Mouse (Mus musculus): ENCODE data around the gene Hsd17b7. TPM values are rescaled to one million over a fixed set of nuclear protein-coding genes. Genes with fewer than 3 reads are reported as not detected.

Gene Hsd17b7
- polyA plus RNA-seq, 1 experiment: 9.6 TPM

DNA sequence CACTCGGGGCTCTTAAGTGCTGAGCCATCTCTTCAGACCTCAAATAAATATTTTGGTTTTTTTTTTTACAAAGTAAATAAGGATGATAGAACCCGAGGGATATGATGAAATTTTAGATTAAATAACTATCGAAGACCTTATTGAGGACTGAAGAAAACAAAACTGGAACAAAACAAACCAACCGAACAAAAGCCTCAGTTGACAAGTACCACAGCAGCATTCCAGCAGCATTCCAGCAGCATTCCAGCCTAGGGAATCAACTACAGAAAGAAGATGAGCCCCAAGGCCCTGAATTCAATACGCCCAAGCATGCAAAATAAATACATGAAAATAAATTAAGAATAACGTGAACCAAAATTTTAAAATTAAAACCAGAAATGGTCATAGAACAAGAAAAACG, 19.1 kb downstream of the Hsd17b7 start:
- H3K79me3 ChIP-seq (ENCODE audit: low read depth): no peaks in the 10 kb centered on the region
- no peak for TF ChIP-seq MYOG (IDR thresholded peaks at IDR 0.05; ENCODE audit: control insufficient read depth, extremely low read depth, insufficient read length)
- no peak for TF ChIP-seq USF1 (IDR thresholded peaks at IDR 0.05; ENCODE audit: low read depth)
- TF ChIP-seq MYOD1 (IDR thresholded peaks at IDR 0.05; ENCODE audit: control insufficient read depth, insufficient read length, low read depth): no peak
- no peak for TF ChIP-seq CTCF (IDR thresholded peaks at IDR 0.05; ENCODE audit: control insufficient read depth, insufficient read depth, insufficient read length)
- no peak for TF ChIP-seq MAX (IDR thresholded peaks at IDR 0.05)
- no peak for TF ChIP-seq CEBPB (IDR thresholded peaks at IDR 0.05; ENCODE audit: low read depth)
- no peak for TF ChIP-seq FOSL1 (IDR thresholded peaks at IDR 0.05; ENCODE audit: insufficient read depth, low read length, poor library complexity, severe bottlenecking)
- no peaks in the 10 kb centered on the region for H3K27me3 ChIP-seq (ENCODE audit: control insufficient read depth, insufficient read depth, insufficient read length)
- no peak overlapping the region for H3K4me3 ChIP-seq (ENCODE audit: insufficient read depth, poor library complexity, severe bottlenecking)
- H3ac ChIP-seq (ENCODE audit: control insufficient read depth, insufficient read length, low read depth): no peak overlapping the region
- no peaks in the 10 kb centered on the region for H3K79me2 ChIP-seq (ENCODE audit: control insufficient read depth, insufficient read depth)
- peaks cover 29% of the 10 kb centered on the region for H3K36me3 ChIP-seq (ENCODE audit: control insufficient read depth, insufficient read depth)

- H3K79me3 ChIP-seq (ENCODE audit: low read depth): no peaks in the 10 kb centered on the region
Observed at GRCm38 (mm10) chr1:169948866-169949265, 20.2 kb downstream of the Hsd17b7 start.

DNA sequence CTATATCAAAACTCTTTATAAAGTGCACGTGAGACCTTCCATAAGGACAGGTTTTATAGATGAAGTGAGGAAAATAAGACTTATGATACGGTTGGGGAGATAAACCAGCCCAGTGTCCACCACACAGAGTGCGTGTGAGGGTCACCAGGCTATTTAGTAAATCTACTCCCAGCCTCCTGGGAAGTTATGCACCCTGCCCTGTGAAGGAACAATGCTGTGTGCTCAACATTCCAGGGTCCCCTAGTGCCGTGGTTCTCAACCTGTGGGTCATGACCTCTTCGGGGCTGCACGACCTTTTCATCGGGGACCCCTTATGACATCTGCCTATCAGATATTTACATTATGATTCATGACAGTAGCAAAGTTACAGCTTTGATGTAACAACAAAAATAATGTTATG, 20.8 kb downstream of the Hsd17b7 start:
- no peaks in the 10 kb centered on the region for H3K27me3 ChIP-seq (ENCODE audit: control insufficient read depth, insufficient read depth, insufficient read length)
- peaks cover 18% of the 10 kb centered on the region for H3K36me3 ChIP-seq (ENCODE audit: control insufficient read depth, insufficient read depth)
- no peak overlapping the region for H3K4me3 ChIP-seq (ENCODE audit: insufficient read depth, poor library complexity, severe bottlenecking)
- no peaks in the 10 kb centered on the region for H3K79me3 ChIP-seq (ENCODE audit: low read depth)
- TF ChIP-seq MYOG (IDR thresholded peaks at IDR 0.05; ENCODE audit: control insufficient read depth, extremely low read depth, insufficient read length) (no peak), FOSL1 (IDR thresholded peaks at IDR 0.05; ENCODE audit: insufficient read depth, low read length, poor library complexity, severe bottlenecking) (no peak), USF1 (IDR thresholded peaks at IDR 0.05; ENCODE audit: low read depth) (no peak), CTCF (IDR thresholded peaks at IDR 0.05; ENCODE audit: control insufficient read depth, insufficient read depth, insufficient read length) (no peak), MYOD1 (IDR thresholded peaks at IDR 0.05; ENCODE audit: control insufficient read depth, insufficient read length, low read depth) (no peak)
- no peak overlapping the region for H3ac ChIP-seq (ENCODE audit: control insufficient read depth, insufficient read length, low read depth)
- no peaks in the 10 kb centered on the region for H3K79me2 ChIP-seq (ENCODE audit: control insufficient read depth, insufficient read depth)

More at GRCm38 (mm10) chr1:169948866-169949265, 20.2 kb downstream of the Hsd17b7 start:
- Histone ChIP-seq H3K4me3 (ENCODE audit: insufficient read depth, poor library complexity, severe bottlenecking) (no peak overlapping the region), H3K36me3 (ENCODE audit: control insufficient read depth, insufficient read depth) (peaks cover 19% of the 10 kb centered on the region), H3ac (ENCODE audit: control insufficient read depth, insufficient read length, low read depth) (no peak overlapping the region), H3K79me2 (ENCODE audit: control insufficient read depth, insufficient read depth) (no peaks in the 10 kb centered on the region), H3K27me3 (ENCODE audit: control insufficient read depth, insufficient read depth, insufficient read length) (no peaks in the 10 kb centered on the region)
- TF ChIP-seq MYOD1 (IDR thresholded peaks at IDR 0.05; ENCODE audit: control insufficient read depth, insufficient read length, low read depth): no peak
- TF ChIP-seq CEBPB (IDR thresholded peaks at IDR 0.05; ENCODE audit: low read depth): peak; percentile 51

- no peak overlapping the region for H3ac ChIP-seq (ENCODE audit: control insufficient read depth, insufficient read length, low read depth)
- no peaks in the 10 kb centered on the region for H3K27me3 ChIP-seq (ENCODE audit: control insufficient read depth, insufficient read depth, insufficient read length)
- peaks cover 16% of the 10 kb centered on the region for H3K36me3 ChIP-seq (ENCODE audit: control insufficient read depth, insufficient read depth)
- H3K79me2 ChIP-seq (ENCODE audit: control insufficient read depth, insufficient read depth): no peaks in the 10 kb centered on the region
- H3K4me3 ChIP-seq (ENCODE audit: insufficient read depth, poor library complexity, severe bottlenecking): no peak overlapping the region
- no peaks in the 10 kb centered on the region for H3K79me3 ChIP-seq (ENCODE audit: low read depth)
- no peak for TF ChIP-seq FOSL1 (IDR thresholded peaks at IDR 0.05; ENCODE audit: insufficient read depth, low read length, poor library complexity, severe bottlenecking)
- TF ChIP-seq MAX (IDR thresholded peaks at IDR 0.05): no peak
- TF ChIP-seq MYOG (IDR thresholded peaks at IDR 0.05; ENCODE audit: control insufficient read depth, extremely low read depth, insufficient read length): no peak
- no peak for TF ChIP-seq CTCF (IDR thresholded peaks at IDR 0.05; ENCODE audit: control insufficient read depth, insufficient read depth, insufficient read length)
- TF ChIP-seq USF1 (IDR thresholded peaks at IDR 0.05; ENCODE audit: low read depth): no peak
- TF ChIP-seq CEBPB (IDR thresholded peaks at IDR 0.05; ENCODE audit: low read depth): no peak
- no peak for TF ChIP-seq MYOD1 (IDR thresholded peaks at IDR 0.05; ENCODE audit: control insufficient read depth, insufficient read length, low read depth)
Observed at GRCm38 (mm10) chr1:169947654-169948053, 21.4 kb downstream of the Hsd17b7 start.

GRCm38 (mm10) chr1:169946004-169946403, 23.0 kb downstream of the Hsd17b7 start:
- Histone ChIP-seq H3K27me3 (ENCODE audit: control insufficient read depth, insufficient read depth, insufficient read length) (no peaks in the 10 kb centered on the region), H3K79me3 (ENCODE audit: low read depth) (no peaks in the 10 kb centered on the region), H3K36me3 (ENCODE audit: control insufficient read depth, insufficient read depth) (peaks cover 8% of the 10 kb centered on the region), H3K4me3 (ENCODE audit: insufficient read depth, poor library complexity, severe bottlenecking) (no peak overlapping the region), H3ac (ENCODE audit: control insufficient read depth, insufficient read length, low read depth) (no peak overlapping the region), H3K79me2 (ENCODE audit: control insufficient read depth, insufficient read depth) (no peaks in the 10 kb centered on the region)
- no peak for TF ChIP-seq MAX (IDR thresholded peaks at IDR 0.05)
- TF ChIP-seq FOSL1 (IDR thresholded peaks at IDR 0.05; ENCODE audit: insufficient read depth, low read length, poor library complexity, severe bottlenecking): no peak
- no peak for TF ChIP-seq CEBPB (IDR thresholded peaks at IDR 0.05; ENCODE audit: low read depth)
- TF ChIP-seq CTCF (IDR thresholded peaks at IDR 0.05; ENCODE audit: control insufficient read depth, insufficient read depth, insufficient read length): no peak
- TF ChIP-seq MYOG (IDR thresholded peaks at IDR 0.05; ENCODE audit: control insufficient read depth, extremely low read depth, insufficient read length): no peak
- no peak for TF ChIP-seq MYOD1 (IDR thresholded peaks at IDR 0.05; ENCODE audit: control insufficient read depth, insufficient read length, low read depth)
- TF ChIP-seq USF1 (IDR thresholded peaks at IDR 0.05; ENCODE audit: low read depth): no peak

DNA sequence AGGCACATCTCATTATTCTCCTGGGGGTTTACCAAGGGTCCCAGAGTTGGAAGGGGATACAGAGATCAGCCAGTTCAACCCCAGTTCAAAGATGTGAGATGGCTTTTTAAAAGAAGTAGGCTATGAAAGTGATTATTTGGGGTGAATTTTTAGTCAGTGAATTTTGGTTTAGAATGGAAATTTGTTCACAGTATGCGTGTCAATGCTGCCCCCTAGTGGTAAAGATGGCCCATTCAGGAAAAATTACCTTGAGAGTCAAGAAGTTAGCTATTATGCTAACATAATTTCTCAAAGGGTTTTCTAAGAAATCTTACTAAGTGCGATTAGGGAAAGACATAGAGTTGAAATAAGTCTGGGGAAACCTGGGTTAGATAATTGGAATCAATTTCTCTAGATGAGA, 29.7 kb downstream of the Hsd17b7 start:
- H3ac ChIP-seq (ENCODE audit: control insufficient read depth, insufficient read length, low read depth): no peak overlapping the region
- no peak for TF ChIP-seq FOSL1 (IDR thresholded peaks at IDR 0.05; ENCODE audit: insufficient read depth, low read length, poor library complexity, severe bottlenecking)
- TF ChIP-seq MYOG (IDR thresholded peaks at IDR 0.05; ENCODE audit: control insufficient read depth, extremely low read depth, insufficient read length): no peak
- TF ChIP-seq CEBPB (IDR thresholded peaks at IDR 0.05; ENCODE audit: low read depth): no peak
- TF ChIP-seq USF1 (IDR thresholded peaks at IDR 0.05; ENCODE audit: low read depth): no peak
- no peak for TF ChIP-seq MYOD1 (IDR thresholded peaks at IDR 0.05; ENCODE audit: control insufficient read depth, insufficient read length, low read depth)
- no peak for TF ChIP-seq CTCF (IDR thresholded peaks at IDR 0.05; ENCODE audit: control insufficient read depth, insufficient read depth, insufficient read length)
- no peak for TF ChIP-seq MAX (IDR thresholded peaks at IDR 0.05)
- no peaks in the 10 kb centered on the region for H3K36me3 ChIP-seq (ENCODE audit: control insufficient read depth, insufficient read depth)
- no peaks in the 10 kb centered on the region for H3K79me3 ChIP-seq (ENCODE audit: low read depth)
- no peaks in the 10 kb centered on the region for H3K27me3 ChIP-seq (ENCODE audit: control insufficient read depth, insufficient read depth, insufficient read length)
- no peaks in the 10 kb centered on the region for H3K79me2 ChIP-seq (ENCODE audit: control insufficient read depth, insufficient read depth)
- no peak overlapping the region for H3K4me3 ChIP-seq (ENCODE audit: insufficient read depth, poor library complexity, severe bottlenecking)

All from C2C12 (cell line).